Comparison of ENCODE assay signal across 14 mouse cellular contexts in the genomic region with DNA sequence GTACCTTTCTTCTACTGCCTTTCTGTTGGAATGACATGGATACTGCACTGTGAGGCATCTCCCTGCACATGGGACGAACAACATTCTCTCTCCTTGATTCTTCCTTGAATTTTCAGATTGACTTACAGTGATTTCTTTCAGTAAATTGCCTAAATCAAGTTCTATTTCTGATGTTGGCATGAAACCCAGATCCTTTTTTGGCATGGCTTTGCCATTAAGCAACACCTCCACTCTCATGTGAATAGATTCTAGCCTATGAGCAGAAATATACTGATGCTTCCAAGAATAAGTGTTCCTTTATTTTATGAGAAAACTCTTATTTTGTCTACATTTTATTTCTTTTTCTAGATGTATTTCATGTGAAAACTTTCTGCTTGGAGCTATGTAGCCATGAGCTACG.
"Had no signal": no experiment of that assay in that cellular context is flagged by ENCODE, and none has a peak within 500 bp of the region (broad histone marks: within the 10 kb centered on the region; RNA-seq: fewer than 3 reads in every experiment).

No protein-coding gene starts in this region.

- H3K36me3 ChIP-seq: limb, embryonic 15.5 days; liver, embryonic 13.5 days; midbrain, embryonic 12.5 days; neural tube, embryonic 13.5 days had no signal

- H3K4me2 ChIP-seq: limb, embryonic 15.5 days; liver, embryonic 13.5 days; midbrain, embryonic 12.5 days; neural tube, embryonic 13.5 days had no signal

- H3K27ac ChIP-seq: kidney, postnatal 0 days; limb, embryonic 15.5 days; liver, embryonic 13.5 days; midbrain, embryonic 12.5 days; neural tube, embryonic 13.5 days had no signal

- H3K4me3 ChIP-seq: limb, embryonic 15.5 days; liver, embryonic 13.5 days; midbrain, embryonic 12.5 days; neural tube, embryonic 13.5 days had no signal

- H3K27me3 ChIP-seq: limb, embryonic 15.5 days; liver, embryonic 13.5 days; midbrain, embryonic 12.5 days; neural tube, embryonic 13.5 days had no signal

- H3K4me1 ChIP-seq: limb, embryonic 15.5 days; liver, embryonic 13.5 days; neural tube, embryonic 13.5 days had no signal

- H3K9ac ChIP-seq: limb, embryonic 15.5 days; liver, embryonic 13.5 days; midbrain, embryonic 12.5 days; neural tube, embryonic 13.5 days had no signal

- DNase-seq: kidney, adult 9 months; kidney, postnatal 36 days; layer of hippocampus, adult 9-11 months; layer of hippocampus, postnatal 36 days; liver, embryonic 13.5 days; lung, adult 18-20 months; retina, postnatal 1 day; right cerebral cortex, postnatal 25 days; thymus, postnatal 4 days had no signal

- H3K9me3 ChIP-seq: limb, embryonic 15.5 days; liver, embryonic 13.5 days; midbrain, embryonic 12.5 days; neural tube, embryonic 13.5 days had no signal

- ATAC-seq: midbrain, embryonic 16.5 days had no signal
